Mouse (Mus musculus): ENCODE measurements at regions not wholly inside any gene's neighbourhood (a gene's known extent, or its start where the extent isn't known, plus 50 kb on each side); places are given as distances from the start of the nearest gene placed in this dataset.

DNA sequence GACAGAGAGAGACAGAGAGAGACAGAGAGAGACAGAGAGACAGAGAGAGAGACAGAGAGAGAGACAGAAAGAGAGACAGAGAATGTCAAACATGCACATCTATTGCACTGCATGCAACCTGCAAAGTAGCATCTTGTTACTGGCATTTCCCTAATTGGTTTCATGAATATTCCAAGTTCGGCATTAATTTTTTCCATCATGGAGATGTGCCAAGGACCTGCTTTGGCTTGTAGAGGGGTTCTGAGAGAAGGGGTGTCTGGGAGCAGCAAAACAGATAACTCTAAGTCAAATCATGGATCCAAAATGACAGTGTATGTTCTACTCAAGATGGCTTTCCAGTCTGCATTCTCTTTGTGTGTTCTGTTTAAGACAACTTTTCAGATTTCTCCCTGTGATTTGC lies 532.5 kb upstream of the Syt1 start:
- TF ChIP-seq POLR2A (IDR thresholded peaks at IDR 0.05; ENCODE audit: borderline replicate concordance, insufficient read depth, low read length) (no peak), CTCF (IDR thresholded peaks at IDR 0.05; ENCODE audit: borderline replicate concordance, insufficient read depth, low read depth, low read length) (no peak)
